Mouse (Mus musculus): ENCODE measurements around the gene Rsph1. TPM values are rescaled to one million over a fixed set of nuclear protein-coding genes. Genes with fewer than 3 reads are reported as not detected.

Gene Rsph1
- polyA plus RNA-seq, 1 experiment, result 1.1 TPM

- no peak overlapping the region for H3K4me3 ChIP-seq (ENCODE audit: insufficient read depth, low read depth, low read length)
- 0 out of 2 replicates have a peak, but pooled peaks cover 2% of the 10 kb centered on the region for H3K4me1 ChIP-seq (ENCODE audit: control insufficient read depth, insufficient read depth, insufficient read length, low read length)
- no peak overlapping the region for H3K27ac ChIP-seq (replicated peaks; ENCODE audit: low read depth, low read length)
These were observed 17.4 kb upstream of the Rsph1 start for GRCm38 (mm10) chr17:31294363-31295214.

- Histone ChIP-seq H3K4me1 (ENCODE audit: control insufficient read depth, insufficient read depth, insufficient read length, low read length) (no peaks in the 10 kb centered on the region), H3K27ac (replicated peaks; ENCODE audit: low read depth, low read length) (no peak overlapping the region)
These were observed 13.7 kb upstream of the Rsph1 start for GRCm38 (mm10) chr17:31290859-31291258.

GRCm38 (mm10) chr17:31290311-31290710 is 13.1 kb upstream of the Rsph1 start:
- H3K4me3 ChIP-seq (ENCODE audit: insufficient read depth, low read depth, low read length), result no peak overlapping the region
- no peaks in the 10 kb centered on the region for H3K4me1 ChIP-seq (ENCODE audit: control insufficient read depth, insufficient read depth, insufficient read length, low read length)
- no peak overlapping the region for H3K27ac ChIP-seq (replicated peaks; ENCODE audit: low read depth, low read length)

More at GRCm38 (mm10) chr17:31290859-31291258, 13.7 kb upstream of the Rsph1 start:
- no peak overlapping the region for H3K4me3 ChIP-seq (ENCODE audit: insufficient read depth, low read depth, low read length)

GRCm38 (mm10) chr17:31288999-31289726 is 12.0 kb upstream of the Rsph1 start:
- H3K4me3 ChIP-seq (ENCODE audit: insufficient read depth, low read depth, low read length), result no peak overlapping the region
- no peaks in the 10 kb centered on the region for H3K4me1 ChIP-seq (ENCODE audit: control insufficient read depth, insufficient read depth, insufficient read length, low read length)
- H3K27ac ChIP-seq (replicated peaks; ENCODE audit: low read depth, low read length), result no peak overlapping the region

- Histone ChIP-seq H3K4me1 (ENCODE audit: control insufficient read depth, insufficient read depth, insufficient read length, low read length) (no peaks in the 10 kb centered on the region), H3K4me3 (ENCODE audit: insufficient read depth, low read depth, low read length) (no peak overlapping the region), H3K27ac (replicated peaks; ENCODE audit: low read depth, low read length) (no peak overlapping the region)
These were observed 10.0 kb upstream of the Rsph1 start for GRCm38 (mm10) chr17:31287216-31287615.

- H3K27ac ChIP-seq (replicated peaks; ENCODE audit: low read depth, low read length), result no peak within 1 kb of the TSS
- no peaks in the 10 kb centered on the region for H3K4me1 ChIP-seq (ENCODE audit: control insufficient read depth, insufficient read depth, insufficient read length, low read length)
- H3K4me3 ChIP-seq (ENCODE audit: insufficient read depth, low read depth, low read length), result no peak within 1 kb of the TSS
These were observed 9.3 kb upstream of the Rsph1 start, which contains the start of gene Slc37a1 for GRCm38 (mm10) chr17:31286492-31286891. Gene Slc37a1, plus strand, starts transcription at chr17:31286792.

- H3K4me3 ChIP-seq (ENCODE audit: insufficient read depth, low read depth, low read length), result no peak overlapping the region
- H3K4me1 ChIP-seq (ENCODE audit: control insufficient read depth, insufficient read depth, insufficient read length, low read length), result no peaks in the 10 kb centered on the region
- H3K27ac ChIP-seq (replicated peaks; ENCODE audit: low read depth, low read length), result no peak overlapping the region
These were observed 8.7 kb upstream of the Rsph1 start for GRCm38 (mm10) chr17:31285867-31286266.

GRCm38 (mm10) chr17:31282687-31283053 is 5.5 kb upstream of the Rsph1 start:
- Histone ChIP-seq H3K4me1 (ENCODE audit: control insufficient read depth, insufficient read depth, insufficient read length, low read length) (no peaks in the 10 kb centered on the region), H3K27ac (replicated peaks; ENCODE audit: low read depth, low read length) (no peak overlapping the region), H3K4me3 (ENCODE audit: insufficient read depth, low read depth, low read length) (no peak overlapping the region)

GRCm38 (mm10) chr17:31281830-31282686 is 4.9 kb upstream of the Rsph1 start:
- Histone ChIP-seq H3K4me1 (ENCODE audit: control insufficient read depth, insufficient read depth, insufficient read length, low read length) (no peaks in the 10 kb centered on the region), H3K4me3 (ENCODE audit: insufficient read depth, low read depth, low read length) (no peak overlapping the region), H3K27ac (replicated peaks; ENCODE audit: low read depth, low read length) (no peak overlapping the region)

- H3K27ac ChIP-seq (replicated peaks; ENCODE audit: low read depth, low read length), result no peak overlapping the region
- H3K4me1 ChIP-seq (ENCODE audit: control insufficient read depth, insufficient read depth, insufficient read length, low read length), result 0 out of 2 replicates have a peak, but pooled peaks cover 3% of the 10 kb centered on the region
- no peak overlapping the region for H3K4me3 ChIP-seq (ENCODE audit: insufficient read depth, low read depth, low read length)
These were observed 3.1 kb upstream of the Rsph1 start for GRCm38 (mm10) chr17:31280269-31280668.

GRCm38 (mm10) chr17:31279541-31279940 is 2.4 kb upstream of the Rsph1 start:
- no peak overlapping the region for H3K4me3 ChIP-seq (ENCODE audit: insufficient read depth, low read depth, low read length)
- H3K27ac ChIP-seq (replicated peaks; ENCODE audit: low read depth, low read length), result no peak overlapping the region
- H3K4me1 ChIP-seq (ENCODE audit: control insufficient read depth, insufficient read depth, insufficient read length, low read length), result 0 out of 2 replicates have a peak, but pooled peaks cover 3% of the 10 kb centered on the region

GRCm38 (mm10) chr17:31277931-31278330 is 748 bp upstream of the Rsph1 start:
- Histone ChIP-seq H3K4me3 (ENCODE audit: insufficient read depth, low read depth, low read length) (no peak overlapping the region), H3K4me1 (ENCODE audit: control insufficient read depth, insufficient read depth, insufficient read length, low read length) (0 out of 2 replicates have a peak, but pooled peaks cover 3% of the 10 kb centered on the region)

GRCm38 (mm10) chr17:31276207-31276921 is 819 bp downstream of the Rsph1 start:
- H3K4me1 ChIP-seq (ENCODE audit: control insufficient read depth, insufficient read depth, insufficient read length, low read length), result 0 out of 2 replicates have a peak, but pooled peaks cover 3% of the 10 kb centered on the region
- peak overlapping the region; percentile 57 for H3K4me3 ChIP-seq (ENCODE audit: insufficient read depth, low read depth, low read length)
- H3K27ac ChIP-seq (replicated peaks; ENCODE audit: low read depth, low read length), result no peak overlapping the region

More at GRCm38 (mm10) chr17:31277931-31278330, 748 bp upstream of the Rsph1 start:
- H3K27ac ChIP-seq (replicated peaks; ENCODE audit: low read depth, low read length), result no peak overlapping the region

- no peak overlapping the region for H3K27ac ChIP-seq (replicated peaks; ENCODE audit: low read depth, low read length)
- 0 out of 2 replicates have a peak, but pooled peaks cover 3% of the 10 kb centered on the region for H3K4me1 ChIP-seq (ENCODE audit: control insufficient read depth, insufficient read depth, insufficient read length, low read length)
- H3K4me3 ChIP-seq (ENCODE audit: insufficient read depth, low read depth, low read length), result no peak overlapping the region
These were observed 2.0 kb downstream of the Rsph1 start for GRCm38 (mm10) chr17:31275181-31275580.
